Mouse (Mus musculus): ENCODE data around the gene Rnaseh2a.

DNA sequence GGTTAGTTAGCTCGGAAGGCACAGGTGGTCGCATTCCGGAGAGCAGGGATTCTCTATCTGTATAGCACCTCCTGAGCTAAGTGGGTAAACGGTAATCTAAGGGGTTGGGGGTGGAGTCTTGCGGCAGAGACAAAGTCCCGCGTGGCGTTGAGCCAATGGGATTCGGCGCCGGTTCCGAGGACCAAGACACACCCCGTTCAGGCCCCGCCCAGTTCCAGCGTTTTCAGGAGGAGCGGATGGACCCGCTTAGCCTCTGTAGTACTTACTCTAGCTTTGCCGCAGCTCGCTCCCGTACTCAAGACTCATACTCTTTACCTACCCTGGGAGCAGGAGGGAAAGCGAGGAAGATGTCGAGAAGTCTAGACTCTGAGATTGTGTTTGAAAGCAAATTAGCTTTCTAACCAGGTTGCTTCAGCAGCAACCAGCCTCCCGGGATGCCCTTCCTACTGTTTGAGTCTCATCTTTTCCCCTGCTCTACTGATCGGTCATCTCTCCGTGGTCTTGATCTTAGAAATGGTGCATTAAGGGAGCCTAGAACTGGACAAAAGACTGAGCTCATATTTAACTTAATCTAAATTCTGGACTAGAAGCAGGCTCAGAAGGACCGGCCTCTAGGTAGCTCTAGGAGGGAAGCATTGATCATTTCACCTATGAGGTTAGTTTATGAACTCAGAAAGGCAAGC, 24.9 kb downstream of the Rnaseh2a start:
- TF ChIP-seq CTCF (IDR thresholded peaks at IDR 0.05; ENCODE audit: low read depth) (no peak), EP300 (IDR thresholded peaks at IDR 0.05; ENCODE audit: low read depth) (no peak)

Measured in heart, postnatal 0 days (tissue).